13 mouse cellular contexts compared by ENCODE assay signal in the genomic region with DNA sequence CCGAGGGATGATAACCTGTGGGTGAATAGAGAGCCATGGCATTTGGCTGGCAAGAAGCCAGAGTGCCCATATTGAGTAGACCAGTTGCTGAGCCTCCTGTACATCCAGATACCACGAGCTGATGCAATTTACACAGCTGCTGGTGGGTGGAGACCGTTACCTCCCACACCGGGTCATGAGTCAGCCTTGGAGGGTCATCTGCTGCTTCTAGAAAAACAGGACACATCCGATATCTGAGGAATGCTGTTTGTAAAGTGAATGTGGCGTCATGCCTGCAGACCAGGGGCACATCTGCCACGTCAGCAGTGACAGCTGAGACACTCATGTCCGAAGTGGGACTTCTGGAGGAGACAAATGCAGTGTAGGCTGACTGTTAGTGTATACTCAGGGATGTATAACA. TPM values are rescaled to one million over a fixed set of nuclear protein-coding genes. Genes with fewer than 3 reads are reported as not detected.
DNase-seq lines count a peak whose midpoint lies in the region; ATAC-seq and TF ChIP-seq lines count a peak whose summit lies in the region.
"Had no signal": no experiment of that assay in that cellular context is flagged by ENCODE, and none has a peak within 500 bp of the region (broad histone marks: within the 10 kb centered on the region; RNA-seq: fewer than 3 reads in every experiment).

No protein-coding gene starts in this region.

- H3K9ac ChIP-seq in embryonic facial prominence, embryonic 14.5 days (ENCODE audit: low read depth, low read length): no peak overlapping the region
- no peak overlapping the region for H3K9ac ChIP-seq in liver, embryonic 16.5 days (ENCODE audit: low read depth, low read length)
- H3K9ac ChIP-seq in liver, embryonic 12.5 days: no peak overlapping the region
- no peak overlapping the region for H3K9ac ChIP-seq in stomach, postnatal 0 days (ENCODE audit: low read length)
- no peak overlapping the region for H3K9ac ChIP-seq in intestine, embryonic 16.5 days (ENCODE audit: low read depth, low read length)
- H3K9ac ChIP-seq: heart, embryonic 13.5 days; liver, postnatal 0 days had no signal

- no peak overlapping the region for H3K4me2 ChIP-seq in embryonic facial prominence, embryonic 14.5 days (ENCODE audit: low read depth, low read length)
- no peak overlapping the region for H3K4me2 ChIP-seq in liver, embryonic 16.5 days (ENCODE audit: low read depth, low read length)
- H3K4me2 ChIP-seq in liver, embryonic 12.5 days: no peak overlapping the region
- no peak overlapping the region for H3K4me2 ChIP-seq in stomach, postnatal 0 days (replicated peaks; ENCODE audit: low read depth)
- H3K4me2 ChIP-seq in intestine, embryonic 16.5 days (ENCODE audit: low read depth, low read length): no peak overlapping the region
- H3K4me2 ChIP-seq: heart, embryonic 13.5 days had no signal

- no peak overlapping the region for H3K4me3 ChIP-seq in embryonic facial prominence, embryonic 14.5 days (ENCODE audit: low read depth, low read length)
- no peak overlapping the region for H3K4me3 ChIP-seq in embryonic facial prominence, embryonic 10.5 days
- H3K4me3 ChIP-seq in liver, embryonic 16.5 days (ENCODE audit: low read depth, low read length): no peak overlapping the region
- H3K4me3 ChIP-seq in liver, embryonic 12.5 days: no peak overlapping the region
- H3K4me3 ChIP-seq in stomach, postnatal 0 days (ENCODE audit: low read depth, low read length): no peak overlapping the region
- H3K4me3 ChIP-seq in intestine, embryonic 16.5 days (ENCODE audit: low read length): no peak overlapping the region
- H3K4me3 ChIP-seq: heart, embryonic 13.5 days had no signal

- no peaks in the 10 kb centered on the region for H3K36me3 ChIP-seq in embryonic facial prominence, embryonic 14.5 days (ENCODE audit: control insufficient read depth, insufficient read depth, low read length)
- H3K36me3 ChIP-seq in embryonic facial prominence, embryonic 10.5 days (replicated peaks): no peaks in the 10 kb centered on the region
- no peaks in the 10 kb centered on the region for H3K36me3 ChIP-seq in liver, embryonic 16.5 days (ENCODE audit: control insufficient read depth, insufficient read depth)
- no peaks in the 10 kb centered on the region for H3K36me3 ChIP-seq in liver, embryonic 12.5 days
- no peaks in the 10 kb centered on the region for H3K36me3 ChIP-seq in stomach, postnatal 0 days (ENCODE audit: control insufficient read depth, insufficient read depth, low read length)
- no peaks in the 10 kb centered on the region for H3K36me3 ChIP-seq in intestine, embryonic 16.5 days (ENCODE audit: control insufficient read depth, insufficient read depth, low read length)
- H3K36me3 ChIP-seq: heart, embryonic 13.5 days had no signal

- no peak for TF ChIP-seq EP300 in stomach, postnatal 0 days (optimal IDR thresholded peaks at IDR 0.05)

- peaks cover 13% of the 10 kb centered on the region for H3K27me3 ChIP-seq in embryonic facial prominence, embryonic 14.5 days (replicated peaks; ENCODE audit: control insufficient read depth, insufficient read depth, low read length)
- peaks cover 41% of the 10 kb centered on the region for H3K27me3 ChIP-seq in embryonic facial prominence, embryonic 10.5 days (replicated peaks; ENCODE audit: low read depth, poor library complexity, severe bottlenecking)
- peaks cover 11% of the 10 kb centered on the region for H3K27me3 ChIP-seq in liver, embryonic 16.5 days (ENCODE audit: control insufficient read depth, insufficient read depth, low read depth, low read length)
- peaks cover 34% of the 10 kb centered on the region for H3K27me3 ChIP-seq in liver, embryonic 12.5 days (replicated peaks)
- no peaks in the 10 kb centered on the region for H3K27me3 ChIP-seq in stomach, postnatal 0 days (ENCODE audit: control insufficient read depth, insufficient read depth, low read length)
- peaks cover 16% of the 10 kb centered on the region for H3K27me3 ChIP-seq in intestine, embryonic 16.5 days (replicated peaks; ENCODE audit: control insufficient read depth, insufficient read depth, low read length)

- no peak for ATAC-seq in embryonic facial prominence, embryonic 14.5 days (ENCODE audit: low read depth)
- 0 out of 2 replicates have a peak, but pooled peaks have one; percentile 21 for ATAC-seq in liver, embryonic 16.5 days (ENCODE audit: low read depth)
- ATAC-seq in liver, embryonic 12.5 days: no peak; the same call in 1 of the 2 replicates
- ATAC-seq in stomach, postnatal 0 days (ENCODE audit: low FRiP score, low TSS enrichment): no peak
- ATAC-seq in intestine, embryonic 16.5 days: no peak
- ATAC-seq: hindbrain, embryonic 16.5 days; liver, postnatal 0 days had no signal

- DNase-seq in embryonic facial prominence, embryonic 14.5 days (ENCODE audit: low spot score): peak; percentile 56
- DNase-seq in embryonic facial prominence, embryonic 10.5 days (ENCODE audit: low spot score): no peak
- peak; percentile 51 for DNase-seq in adipocyte (ENCODE audit: low spot score)
- peak; percentile 13 for DNase-seq in stomach, postnatal 0 days (ENCODE audit: low spot score)
- DNase-seq: kidney, adult 9 months; liver, postnatal 0 days; thymus, adult 2 months had no signal

- TF ChIP-seq CTCF in stomach, postnatal 0 days (IDR thresholded peaks at IDR 0.05; ENCODE audit: low read depth): no peak

- no peak overlapping the region for H3K27ac ChIP-seq in embryonic facial prominence, embryonic 14.5 days (replicated peaks; ENCODE audit: low read depth, low read length)
- no peak overlapping the region for H3K27ac ChIP-seq in embryonic facial prominence, embryonic 10.5 days (replicated peaks)
- no peak overlapping the region for H3K27ac ChIP-seq in liver, embryonic 16.5 days (ENCODE audit: low read length)
- no peak overlapping the region for H3K27ac ChIP-seq in liver, embryonic 12.5 days
- no peak overlapping the region for H3K27ac ChIP-seq in stomach, postnatal 0 days (replicated peaks)
- H3K27ac ChIP-seq in intestine, embryonic 16.5 days (ENCODE audit: low read length): no peak overlapping the region
- H3K27ac ChIP-seq: heart, embryonic 13.5 days; macrophage had no signal

- WGBS in embryonic facial prominence, embryonic 14.5 days: 46% methylated on average over 8 of the region's 8 CpGs
- 66% methylated on average over 8 of the region's 8 CpGs for WGBS in embryonic facial prominence, embryonic 10.5 days
- WGBS in liver, embryonic 16.5 days (ENCODE audit: insufficient replicate concordance): 42% methylated on average over 8 of the region's 8 CpGs
- WGBS in liver, embryonic 12.5 days (ENCODE audit: insufficient replicate concordance): 44% methylated on average over 8 of the region's 8 CpGs
- WGBS in stomach, postnatal 0 days: 42% methylated on average over 8 of the region's 8 CpGs
- WGBS in intestine, embryonic 16.5 days: 46% methylated on average over 8 of the region's 8 CpGs

- no peaks in the 10 kb centered on the region for H3K9me3 ChIP-seq in embryonic facial prominence, embryonic 14.5 days (ENCODE audit: control insufficient read depth, low read length)
- H3K9me3 ChIP-seq in embryonic facial prominence, embryonic 10.5 days: no peaks in the 10 kb centered on the region; the same call in 1 of the 2 replicates
- H3K9me3 ChIP-seq in liver, embryonic 16.5 days (replicated peaks; ENCODE audit: control insufficient read depth, low read length): no peaks in the 10 kb centered on the region
- no peaks in the 10 kb centered on the region for H3K9me3 ChIP-seq in liver, embryonic 12.5 days (replicated peaks)
- no peaks in the 10 kb centered on the region for H3K9me3 ChIP-seq in stomach, postnatal 0 days (ENCODE audit: control insufficient read depth, low read length)
- H3K9me3 ChIP-seq in intestine, embryonic 16.5 days (ENCODE audit: control insufficient read depth, low read length): no peaks in the 10 kb centered on the region
- H3K9me3 ChIP-seq: heart, embryonic 13.5 days had no signal

- H3K4me1 ChIP-seq in embryonic facial prominence, embryonic 14.5 days (ENCODE audit: control insufficient read depth, insufficient read depth, low read length): peaks cover 9% of the 10 kb centered on the region
- H3K4me1 ChIP-seq in embryonic facial prominence, embryonic 10.5 days: peaks cover 16% of the 10 kb centered on the region
- H3K4me1 ChIP-seq in liver, embryonic 16.5 days (ENCODE audit: control insufficient read depth, low read depth, low read length): peaks cover 2% of the 10 kb centered on the region; the same call in 1 of the 2 replicates
- peaks cover 15% of the 10 kb centered on the region for H3K4me1 ChIP-seq in liver, embryonic 12.5 days
- H3K4me1 ChIP-seq in stomach, postnatal 0 days (replicated peaks; ENCODE audit: control insufficient read depth, insufficient read depth): peaks cover 4% of the 10 kb centered on the region
- H3K4me1 ChIP-seq in intestine, embryonic 16.5 days (ENCODE audit: control insufficient read depth, insufficient read depth, low read length): peaks cover 8% of the 10 kb centered on the region

RNA-seq across cellular contexts. Expression of a gene that starts 3.6 kb away (rescaled TPM):
- 5.8 and 5.9 TPM in 2 replicates for polyA plus RNA-seq in embryonic facial prominence, embryonic 14.5 days (2014; fragmentation: Nextera tagmentation; extraction: Ambion mirVana)
- polyA plus RNA-seq in embryonic facial prominence, embryonic 10.5 days (2016; fragmentation: Nextera tagmentation; extraction: Ambion mirVana): 1.0 and 1.9 TPM in 2 replicates
- polyA plus RNA-seq in liver, embryonic 16.5 days (2015; fragmentation: Nextera tagmentation; extraction: Ambion mirVana): 0.28 and 0.45 TPM in 2 replicates
- 0.95 and 0.96 TPM in 2 replicates for polyA plus RNA-seq in liver, embryonic 12.5 days (2016; fragmentation: Nextera tagmentation; extraction: Ambion mirVana)
- polyA plus RNA-seq in stomach, postnatal 0 days (2015; fragmentation: Nextera tagmentation; extraction: Ambion mirVana): 1.9 and 2.0 TPM in 2 replicates
- 1.4 and 1.6 TPM in 2 replicates for polyA plus RNA-seq in intestine, embryonic 16.5 days (2015; fragmentation: Nextera tagmentation; extraction: Ambion mirVana)
